22 mouse cellular contexts compared by ENCODE assay signal in the genomic region with DNA sequence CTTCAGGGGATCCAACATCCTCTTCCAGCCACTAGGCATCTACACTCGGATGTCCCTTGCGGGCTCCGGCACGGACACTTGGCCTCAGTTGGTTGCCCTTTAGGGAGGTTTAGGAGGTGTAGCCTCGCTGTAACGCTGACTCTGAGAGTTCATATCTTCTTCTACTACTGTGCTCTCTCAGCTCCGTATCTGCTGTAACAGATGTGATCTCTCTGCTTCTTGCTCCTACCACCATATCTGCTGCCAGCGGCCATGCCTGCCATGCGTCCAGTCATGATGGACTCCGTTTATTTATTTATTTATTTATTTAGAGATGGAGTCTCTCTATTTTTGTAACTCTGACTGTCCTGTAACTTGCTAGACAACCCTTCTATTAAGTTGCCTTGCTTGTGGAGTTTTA. TPM values are rescaled to one million over a fixed set of nuclear protein-coding genes. Genes with fewer than 3 reads are reported as not detected.
"Had no signal": no experiment of that assay in that cellular context is flagged by ENCODE, and none has a peak within 500 bp of the region (broad histone marks: within the 10 kb centered on the region; RNA-seq: fewer than 3 reads in every experiment).

No protein-coding gene starts in this region.

- H3K4me2 ChIP-seq: lung, embryonic 15.5 days; midbrain, embryonic 11.5 days had no signal

- H3K36me3 ChIP-seq: lung, embryonic 15.5 days had no signal

- ATAC-seq: inflammation-experienced regulatory T-cells, adult 6 months; intestine, embryonic 16.5 days had no signal

- H3K9me3 ChIP-seq: lung, embryonic 15.5 days; megakaryocyte, embryonic 14.5 days had no signal

- H3K9ac ChIP-seq: lung, embryonic 15.5 days had no signal

- DNase-seq: kidney, adult 18-20 months; kidney, adult 9 months; kidney, postnatal 25 days; layer of hippocampus, adult 9-11 months; lung, adult 18-20 months; lung, postnatal 10 days; lung, postnatal 36 days; midbrain, embryonic 14.5 days; thymus, adult 18-20 months; thymus, postnatal 36 days had no signal

- H3K27me3 ChIP-seq: lung, embryonic 15.5 days had no signal

- H3K4me3 ChIP-seq: layer of hippocampus, adult 2 months; lung, embryonic 15.5 days; megakaryocyte, embryonic 14.5 days had no signal

- H3K4me1 ChIP-seq: lung, embryonic 15.5 days had no signal

- H3K27ac ChIP-seq: layer of hippocampus, adult 2 months; lung, embryonic 15.5 days had no signal

RNA-seq across cellular contexts. Expression of a gene that starts 11.7 kb away (rescaled TPM):
- polyA plus RNA-seq: neural tube, embryonic 11.5 days; neural tube, embryonic 14.5 days had no signal

RNA-seq across cellular contexts. Expression of a gene that starts 38.7 kb away (rescaled TPM):
- polyA plus RNA-seq: inflammation-experienced regulatory T-cells, adult 6 months; kidney, embryonic 16.5 days; large intestine, adult 2 months; lung, embryonic 15.5 days; neural tube, embryonic 11.5 days; small intestine, adult 2 months; stomach, embryonic 14.5 days had no signal
